Mouse (Mus musculus): Measurements from ENCODE around the gene Dgki.

Gene Dgki

DNA sequence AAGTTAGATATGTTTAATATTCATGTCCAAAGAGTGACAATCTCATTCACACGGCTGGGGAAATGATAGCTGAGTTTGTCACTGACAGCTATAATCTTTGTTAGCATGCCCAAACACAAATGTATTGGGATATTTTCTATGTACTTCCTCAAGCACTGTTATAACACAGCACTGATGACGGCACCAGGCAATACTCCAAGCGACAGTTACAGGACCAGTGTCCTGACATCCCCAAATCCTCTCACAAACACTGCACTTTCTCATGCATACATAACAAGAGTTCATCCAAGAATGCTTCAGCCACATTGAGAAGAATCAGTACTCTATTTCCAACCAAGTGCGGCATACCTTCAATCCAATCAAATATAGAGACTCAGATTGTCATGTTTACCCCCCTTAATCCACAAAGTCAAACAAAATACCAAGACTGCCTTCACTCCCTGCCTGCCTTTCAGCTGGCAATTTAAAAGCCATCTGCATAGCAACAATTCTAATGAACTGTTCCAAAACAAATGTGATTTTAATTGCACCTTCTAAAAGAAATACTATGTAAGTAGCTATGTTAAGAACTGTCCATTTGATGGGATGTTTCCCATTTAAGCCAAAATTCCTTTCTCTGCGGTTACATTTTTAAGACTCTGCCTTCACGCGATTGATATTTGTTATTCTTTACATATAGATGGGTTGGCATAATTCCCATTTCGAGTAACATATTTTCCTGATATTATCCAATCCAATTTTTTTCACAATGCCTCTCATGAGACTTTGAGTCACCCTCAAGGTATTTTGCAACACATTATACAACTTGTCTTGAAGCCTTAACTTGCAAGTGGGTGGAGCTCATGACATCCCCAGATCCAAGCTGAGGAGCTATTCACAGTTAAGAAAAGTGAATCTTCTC lies 273.4 kb downstream of the Dgki start:
- DNase-seq (ENCODE audit: low read depth, low spot score), result no peak

DNA sequence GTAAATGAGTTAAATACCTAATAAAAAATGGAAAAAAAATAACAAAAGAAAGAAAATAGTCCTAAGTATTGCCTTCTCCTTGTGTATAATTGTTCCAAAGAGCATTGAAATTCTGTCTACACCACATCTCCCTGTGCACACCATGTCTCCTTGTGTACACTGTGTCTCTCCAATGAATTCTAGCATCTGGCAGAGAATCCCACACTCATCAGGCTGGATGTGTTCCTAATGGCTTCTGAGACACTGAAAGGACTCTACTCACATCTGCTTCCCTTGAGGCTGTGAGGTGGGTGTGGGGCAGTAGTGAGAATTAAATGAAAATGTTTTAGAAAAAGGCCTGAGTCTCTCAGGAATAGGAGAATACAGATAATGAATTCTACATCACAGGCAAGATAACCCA lies 283.9 kb downstream of the Dgki start:
- DNase-seq (ENCODE audit: low read depth, low spot score), result peak; percentile 10

DNA sequence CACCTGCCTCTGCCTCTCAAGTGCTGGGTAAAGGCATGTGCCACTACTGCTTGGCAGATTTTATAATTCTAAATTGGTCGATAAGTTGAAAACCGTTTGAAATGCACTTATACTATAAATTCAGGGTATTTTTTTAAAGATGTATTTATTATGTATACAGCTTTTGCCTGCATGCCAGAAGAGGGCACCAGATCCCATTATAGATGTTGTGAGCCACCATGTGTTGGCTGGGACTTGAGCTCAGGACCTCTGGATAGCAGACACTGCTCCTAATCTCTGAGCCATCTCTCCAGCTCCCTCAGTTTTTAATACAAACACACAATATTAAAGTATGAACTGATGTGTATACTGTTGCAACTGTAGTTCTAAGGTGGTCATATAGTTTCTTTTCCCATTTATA lies 288.4 kb downstream of the Dgki start:
- DNase-seq (ENCODE audit: low read depth, low spot score), result no peak

DNA sequence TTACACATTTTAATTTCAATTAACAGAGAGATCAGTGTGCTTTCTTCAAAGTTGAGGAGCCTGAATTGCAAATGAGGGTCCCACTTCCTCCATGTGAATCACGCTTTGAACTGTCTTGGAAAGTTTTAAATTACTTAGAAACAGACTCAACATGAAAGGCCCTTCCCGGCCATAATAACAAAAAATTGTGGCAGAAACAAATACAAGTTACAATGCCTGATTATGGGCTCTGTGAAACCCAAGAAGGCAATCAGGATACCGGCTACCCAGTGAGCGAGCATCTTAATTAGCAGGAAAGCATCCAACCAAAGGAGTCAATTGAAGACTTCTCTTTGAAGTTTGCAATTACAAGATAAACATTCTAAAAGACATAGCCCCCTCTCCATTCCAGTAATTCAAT lies 292.4 kb downstream of the Dgki start:
- no peak for DNase-seq (ENCODE audit: low read depth, low spot score)

DNA sequence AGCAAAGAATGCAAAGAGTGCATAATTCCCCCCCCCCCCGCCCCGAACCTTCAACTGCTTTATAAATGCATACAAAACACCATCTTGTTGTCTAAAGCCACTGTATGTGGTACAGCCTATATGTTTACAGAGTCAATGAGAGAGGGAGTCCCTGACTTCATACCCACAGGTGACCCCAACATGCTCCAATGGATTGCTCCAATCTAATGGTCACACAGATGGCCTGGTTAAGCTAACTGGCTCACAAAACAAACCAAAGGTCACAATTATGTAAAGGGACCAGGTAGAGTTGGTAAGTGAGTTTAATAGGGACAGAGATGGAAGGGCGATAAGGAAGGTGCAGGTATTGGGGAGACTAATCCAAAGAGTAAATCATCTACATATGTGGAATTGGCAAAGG lies 295.1 kb downstream of the Dgki start:
- no peak for DNase-seq (ENCODE audit: low read depth, low spot score)

DNA sequence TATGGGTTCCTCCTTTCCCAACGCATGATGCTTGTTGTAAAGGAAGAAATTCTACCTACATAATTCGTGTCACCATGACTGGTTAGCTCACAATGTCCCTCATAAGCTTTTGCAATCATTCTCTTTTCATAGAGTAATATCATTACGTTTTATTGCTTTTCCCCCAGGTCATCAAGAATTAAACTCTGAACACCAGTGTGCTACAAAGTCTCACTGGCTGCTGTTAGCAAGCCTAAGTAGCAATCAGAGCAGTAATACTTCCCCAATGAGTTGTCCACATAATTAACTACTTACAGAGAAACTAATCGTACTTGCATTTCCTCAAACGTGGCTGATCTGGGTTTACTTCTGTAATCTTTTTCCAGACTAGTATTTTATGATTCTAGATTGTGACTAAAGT lies 296.7 kb downstream of the Dgki start:
- DNase-seq (ENCODE audit: low read depth, low spot score), result no peak

DNA sequence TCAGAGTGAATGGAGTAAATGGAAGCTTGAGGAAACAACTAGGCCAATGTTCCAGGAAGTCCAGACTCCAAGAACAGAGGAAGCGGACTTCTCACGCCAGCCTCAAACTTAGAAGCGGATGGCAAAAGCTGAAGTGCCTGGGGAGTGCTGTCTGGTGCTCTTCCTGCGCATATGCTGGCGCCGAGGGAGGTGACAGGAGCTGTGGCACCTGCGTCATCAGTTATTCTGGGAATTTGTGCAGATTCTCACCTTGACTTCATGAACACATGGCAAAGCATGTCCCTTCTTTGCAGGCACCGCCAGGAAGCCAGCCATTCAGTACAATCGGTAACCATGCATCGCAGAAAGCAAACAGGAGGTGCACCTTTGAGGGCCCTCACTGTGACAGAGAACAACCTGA lies 301.0 kb downstream of the Dgki start:
- no peak for DNase-seq (ENCODE audit: low read depth, low spot score)

DNA sequence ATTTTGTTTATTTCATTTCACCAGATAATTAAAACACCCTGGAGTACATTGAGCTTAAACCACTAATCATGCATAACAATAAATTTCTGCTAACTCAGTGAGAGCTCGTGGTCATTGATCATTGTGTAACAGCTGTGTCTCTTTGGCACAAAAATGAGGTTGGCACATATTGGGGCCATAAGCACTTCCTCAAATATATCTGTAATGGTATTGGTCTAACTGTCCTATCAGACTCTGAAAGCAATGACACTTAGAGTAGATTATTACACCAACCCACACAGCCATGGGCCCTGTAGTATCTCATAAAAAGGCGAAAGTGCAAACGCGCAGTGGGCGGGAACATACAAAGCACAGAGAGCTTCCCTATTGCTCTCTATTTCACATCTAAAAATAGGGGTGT lies 305.7 kb downstream of the Dgki start:
- DNase-seq (ENCODE audit: low read depth, low spot score), result no peak

DNA sequence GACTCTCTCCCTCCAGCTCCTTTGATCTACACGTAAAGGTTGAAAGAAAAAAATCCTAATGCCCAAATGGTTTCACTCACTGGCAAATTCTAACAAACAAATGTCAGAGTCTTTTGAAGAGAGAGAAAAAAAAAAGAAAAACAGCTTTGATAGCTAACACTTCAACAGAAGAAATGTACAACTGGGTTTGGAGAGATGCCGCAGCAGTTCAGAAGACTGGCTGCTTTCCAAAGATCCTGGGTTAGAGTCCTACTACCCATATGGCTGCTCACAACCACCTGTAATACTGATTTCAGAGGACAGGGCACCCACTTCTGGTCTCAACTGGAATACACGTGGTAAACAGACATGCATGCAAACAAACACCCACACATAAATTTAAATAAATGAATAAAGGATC lies 309.8 kb downstream of the Dgki start:
- no peak for DNase-seq (ENCODE audit: low read depth, low spot score)

DNA sequence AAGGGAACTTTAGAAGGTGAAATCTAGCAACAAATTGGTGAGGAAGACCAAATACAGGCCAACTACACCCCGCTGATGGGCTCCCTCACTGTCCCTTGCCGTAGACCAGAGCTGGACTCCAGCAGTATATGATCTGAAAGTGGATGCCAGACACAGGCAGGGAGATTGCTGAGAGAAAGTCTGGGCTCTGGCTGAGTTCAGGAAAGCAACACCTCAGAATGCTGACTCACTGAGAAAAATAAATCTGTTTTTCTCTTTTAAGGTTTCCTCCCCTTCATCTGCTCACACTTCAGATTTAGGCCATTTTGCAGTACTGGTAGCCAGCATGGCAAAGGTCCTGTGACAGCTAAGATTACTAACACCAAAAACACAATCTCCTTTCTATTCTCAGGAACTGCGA lies 311.2 kb downstream of the Dgki start:
- DNase-seq (ENCODE audit: low read depth, low spot score), result no peak

DNA sequence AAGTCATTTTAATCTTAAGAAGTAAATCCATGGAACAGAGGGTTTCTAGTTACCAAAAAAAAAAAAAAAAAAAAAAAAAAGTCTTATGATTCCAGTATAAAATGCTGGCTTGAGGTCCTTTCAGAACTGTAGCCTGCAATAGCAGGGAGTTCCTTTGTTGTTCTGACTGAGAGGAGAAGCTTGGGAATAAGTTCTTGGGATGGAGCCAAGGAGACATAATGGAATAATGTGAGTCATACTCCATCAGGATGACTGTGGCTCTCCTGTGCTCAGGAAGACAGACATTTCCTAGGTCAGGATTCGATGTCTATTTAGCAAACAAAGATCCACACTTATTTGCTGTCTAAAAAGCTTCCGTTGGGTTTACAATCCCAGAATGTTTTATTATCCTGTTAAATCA lies 318.3 kb downstream of the Dgki start:
- DNase-seq (ENCODE audit: low read depth, low spot score), result peak; percentile 57

DNA sequence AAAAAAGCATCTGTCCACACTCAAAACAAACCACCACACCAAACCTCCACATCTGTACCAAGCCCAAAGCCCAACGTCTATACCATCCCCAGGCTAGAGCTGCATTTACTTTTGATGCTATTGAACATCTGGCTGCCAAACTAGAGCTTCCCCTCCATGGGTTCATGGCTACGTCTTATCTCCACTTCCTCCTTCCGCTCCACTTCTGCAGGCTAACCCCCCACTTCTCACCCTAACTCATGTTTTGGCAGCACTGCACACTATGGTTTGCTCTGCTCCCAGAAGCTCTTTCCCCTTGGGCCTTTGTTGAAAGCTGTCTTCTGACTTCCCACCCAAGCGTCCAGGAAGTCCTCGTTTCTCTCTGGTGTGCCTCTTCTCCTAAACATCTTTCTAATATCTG lies 319.5 kb downstream of the Dgki start:
- DNase-seq (ENCODE audit: low read depth, low spot score), result no peak

DNA sequence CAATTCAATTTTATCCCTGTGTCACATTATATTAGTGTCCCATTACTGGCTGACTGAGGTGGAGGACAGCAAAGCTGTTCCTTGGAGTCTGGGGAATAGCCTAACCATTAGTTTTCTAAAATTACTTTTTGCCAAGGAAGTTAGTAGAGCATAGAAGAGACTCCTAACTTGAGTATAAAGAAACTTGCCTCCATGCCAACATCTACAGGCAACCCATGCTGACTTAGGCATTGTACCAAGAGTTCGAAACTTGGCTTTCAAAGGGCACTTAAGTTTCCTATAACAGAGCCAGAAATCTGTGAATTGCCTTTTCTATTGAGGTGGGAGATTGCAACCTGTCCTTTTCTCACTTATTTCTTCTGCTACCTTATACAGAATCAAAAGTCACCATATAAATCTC lies 321.8 kb downstream of the Dgki start:
- DNase-seq (ENCODE audit: low read depth, low spot score), result no peak

DNA sequence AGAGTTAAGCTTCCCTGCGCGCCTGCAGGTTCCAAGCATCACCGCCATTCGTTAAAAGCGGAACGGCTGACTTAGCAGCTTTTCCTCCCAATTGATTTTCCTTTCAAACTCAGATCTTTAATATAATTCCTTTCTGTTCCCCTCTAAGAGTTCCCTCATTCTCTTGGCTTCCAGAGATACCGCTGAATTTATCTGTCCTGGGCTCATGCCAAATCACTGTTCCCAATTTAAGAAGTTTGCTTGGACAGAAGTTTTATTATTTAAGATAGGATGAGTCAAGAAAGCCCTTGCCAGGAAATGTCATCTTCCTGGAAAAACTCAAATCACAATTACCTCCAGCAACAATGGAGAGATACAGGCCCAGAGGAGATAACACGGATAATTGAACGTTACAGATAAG lies 326.9 kb downstream of the Dgki start:
- no peak for DNase-seq (ENCODE audit: low read depth, low spot score)

DNA sequence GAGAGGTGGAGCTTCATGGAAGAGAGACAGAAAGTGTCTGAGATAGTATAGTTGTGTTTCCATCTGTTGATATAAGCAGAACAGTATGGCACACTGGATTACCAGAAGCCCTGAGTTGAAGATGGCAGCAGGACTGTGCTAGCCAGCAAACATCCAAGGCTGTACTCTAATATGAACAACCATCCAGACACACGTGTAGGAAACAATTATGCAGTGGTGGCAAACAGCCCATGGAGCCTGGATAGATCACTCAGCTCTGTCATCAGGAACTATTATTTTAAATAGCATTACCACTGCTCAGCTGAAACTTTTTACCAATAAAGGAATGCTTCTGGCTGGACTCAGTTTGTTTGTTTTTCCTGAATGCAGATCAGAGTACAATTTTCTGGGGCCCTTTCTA lies 327.5 kb downstream of the Dgki start:
- DNase-seq (ENCODE audit: low read depth, low spot score), result no peak

DNA sequence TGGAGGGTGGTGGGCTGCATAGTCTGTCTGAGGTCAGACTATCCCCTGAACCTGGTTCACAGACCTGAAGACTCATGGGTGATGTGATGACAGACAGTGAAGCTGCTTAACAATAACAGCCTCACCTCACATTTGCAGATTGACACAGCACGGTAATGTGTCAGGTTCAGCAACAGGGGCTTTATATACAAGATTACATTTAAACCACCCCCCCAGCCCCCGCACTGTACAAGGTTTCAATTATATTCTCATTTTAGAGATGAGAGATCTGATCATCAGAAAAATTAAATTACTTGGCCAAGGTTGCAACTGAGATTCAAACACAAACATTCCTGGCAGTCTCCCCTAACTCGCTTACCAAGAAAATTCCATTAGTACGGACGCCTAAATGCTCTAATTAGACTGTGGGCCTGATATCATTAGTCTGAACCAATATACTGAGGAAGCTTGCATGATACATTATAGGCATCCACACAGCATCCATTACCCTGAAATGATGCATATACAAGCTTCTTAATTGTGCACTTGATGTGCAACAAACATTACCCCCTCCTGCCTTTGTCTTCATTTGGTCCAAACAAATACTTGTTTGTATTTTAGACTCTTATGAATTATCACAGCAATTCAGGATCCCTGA lies 330.6 kb downstream of the Dgki start:
- DNase-seq (ENCODE audit: low read depth, low spot score), result no peak

DNA sequence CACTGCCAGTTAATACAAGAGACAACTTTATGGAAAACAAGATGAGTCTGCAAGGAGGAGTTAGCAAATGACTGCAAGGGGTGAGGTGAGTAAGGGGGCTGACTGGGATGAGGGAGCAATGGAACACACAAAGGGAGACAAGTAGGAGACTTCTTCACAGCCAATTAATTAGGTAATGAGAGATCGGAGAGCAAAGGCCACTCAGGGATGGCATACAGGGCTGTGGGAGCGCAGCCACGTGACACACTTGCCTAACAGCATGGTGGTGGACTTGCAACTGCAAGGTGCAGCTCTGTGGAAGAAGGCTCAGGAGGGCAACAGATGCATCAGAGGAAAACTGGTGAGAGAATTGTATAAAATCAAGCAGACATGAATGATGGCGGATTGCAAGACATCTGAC lies 339.3 kb downstream of the Dgki start:
- no peak for DNase-seq (ENCODE audit: low read depth, low spot score)

DNA sequence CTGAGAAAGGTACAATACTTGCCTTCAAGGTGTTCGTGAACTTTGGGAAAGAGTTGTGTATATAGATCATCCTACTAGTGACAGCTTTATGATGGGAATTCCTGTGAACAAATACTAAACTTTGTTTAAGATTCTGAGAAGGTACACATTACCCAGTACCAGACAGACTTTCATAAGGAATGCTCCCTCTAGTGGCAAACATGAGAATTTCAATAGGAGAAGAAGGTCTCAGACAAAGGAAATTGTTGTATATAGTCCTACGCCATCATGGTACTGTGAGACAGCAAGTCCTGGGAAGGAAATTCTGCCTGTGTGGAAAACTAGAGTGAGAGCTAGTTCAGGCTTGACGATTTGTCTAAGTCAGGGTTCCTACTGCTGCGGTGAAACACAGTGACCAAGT lies 344.7 kb downstream of the Dgki start:
- no peak for DNase-seq (ENCODE audit: low read depth, low spot score)

DNA sequence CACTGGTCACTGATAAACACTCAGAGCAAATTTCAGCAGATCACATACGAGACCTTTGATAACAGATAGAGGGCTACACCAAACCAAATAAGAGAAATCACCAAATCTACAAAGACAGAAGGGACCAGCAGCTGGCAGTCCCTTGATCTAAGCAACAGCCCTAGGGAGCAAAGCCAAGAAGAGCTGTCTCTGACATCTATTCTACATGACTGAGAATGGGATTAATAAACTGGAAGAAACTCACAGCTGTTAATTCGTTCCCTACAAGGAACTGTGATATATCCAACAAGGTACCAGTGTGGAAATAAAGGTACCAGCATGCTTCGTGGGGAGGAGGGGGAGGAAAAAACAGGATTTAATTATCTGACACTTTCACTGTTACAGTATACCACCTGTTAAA lies 349.3 kb downstream of the Dgki start:
- no peak for DNase-seq (ENCODE audit: low read depth, low spot score)

DNA sequence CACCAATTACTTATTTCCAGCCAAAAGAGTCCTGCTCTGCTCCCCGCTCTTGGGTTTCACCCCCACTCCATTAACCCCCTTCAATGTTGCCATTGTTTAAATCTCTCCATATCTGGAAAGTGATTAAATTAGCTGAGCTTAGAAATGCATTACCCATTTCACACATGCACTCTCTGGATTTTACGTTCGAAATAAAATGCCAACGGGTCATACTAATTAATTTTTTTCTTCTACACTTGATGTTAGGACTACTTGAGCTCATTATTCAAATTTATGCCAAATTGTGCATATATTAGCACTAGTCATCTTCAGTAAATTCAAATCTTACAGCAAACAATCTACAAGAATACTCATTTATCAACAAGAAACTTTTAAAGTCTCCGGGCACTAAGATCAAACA lies 352.1 kb downstream of the Dgki start:
- no peak for DNase-seq (ENCODE audit: low read depth, low spot score)

DNA sequence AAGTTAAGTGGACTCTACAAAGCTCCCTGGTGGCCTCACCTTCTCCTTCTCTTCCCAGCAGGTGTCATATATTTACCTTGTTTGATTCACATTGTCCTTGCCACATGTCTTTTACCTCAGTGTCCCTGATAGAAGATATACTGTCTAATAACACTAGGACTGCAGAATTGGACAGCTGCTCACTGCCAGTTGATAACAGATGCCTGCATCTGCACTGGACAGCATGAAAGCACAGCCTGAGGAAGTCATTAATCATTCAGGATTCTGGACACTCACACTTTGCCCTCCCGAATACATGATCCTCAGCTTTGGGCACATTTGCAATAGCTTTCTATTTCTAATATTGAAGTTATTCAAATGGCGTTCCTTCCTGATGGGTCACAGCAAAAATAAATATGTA lies 362.5 kb downstream of the Dgki start:
- DNase-seq (ENCODE audit: low read depth, low spot score), result no peak

DNA sequence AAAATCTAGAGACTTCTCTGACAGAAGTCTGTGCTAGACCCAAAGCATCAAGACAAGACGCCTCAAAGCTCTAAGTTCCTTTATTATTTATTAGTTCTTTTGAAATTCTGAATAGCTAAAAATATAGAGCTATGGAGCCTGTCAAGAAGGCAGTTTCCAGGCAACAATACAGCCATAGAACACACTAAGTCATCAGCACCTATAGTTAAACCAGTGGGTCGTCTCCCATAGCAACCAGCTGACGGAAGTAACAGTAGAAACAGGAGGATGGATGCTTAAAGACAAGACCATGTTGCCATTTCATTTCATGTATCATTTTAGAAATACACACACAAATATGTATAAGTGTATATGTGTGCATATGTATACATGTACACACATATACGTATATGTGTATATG lies 363.2 kb downstream of the Dgki start:
- DNase-seq (ENCODE audit: low read depth, low spot score), result no peak

DNA sequence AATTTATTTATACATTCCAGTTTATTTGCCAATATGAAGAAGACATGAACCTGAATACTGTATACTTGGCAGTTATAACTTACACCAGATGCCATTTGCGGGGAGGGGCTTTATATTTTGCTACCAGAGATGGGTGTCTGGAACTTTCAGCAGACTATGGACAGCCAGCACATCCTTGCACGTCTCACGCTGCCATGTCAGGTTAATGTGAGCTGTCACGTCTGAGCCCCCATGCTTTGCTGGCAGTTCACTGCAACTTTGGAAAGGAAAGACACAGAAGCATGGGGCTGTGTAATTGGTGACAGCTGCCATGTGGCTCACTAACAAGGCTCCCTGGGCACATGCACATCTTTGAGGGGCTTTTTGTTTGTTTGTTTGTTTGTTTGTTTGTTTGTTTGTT lies 368.5 kb downstream of the Dgki start:
- DNase-seq (ENCODE audit: low read depth, low spot score), result no peak

DNA sequence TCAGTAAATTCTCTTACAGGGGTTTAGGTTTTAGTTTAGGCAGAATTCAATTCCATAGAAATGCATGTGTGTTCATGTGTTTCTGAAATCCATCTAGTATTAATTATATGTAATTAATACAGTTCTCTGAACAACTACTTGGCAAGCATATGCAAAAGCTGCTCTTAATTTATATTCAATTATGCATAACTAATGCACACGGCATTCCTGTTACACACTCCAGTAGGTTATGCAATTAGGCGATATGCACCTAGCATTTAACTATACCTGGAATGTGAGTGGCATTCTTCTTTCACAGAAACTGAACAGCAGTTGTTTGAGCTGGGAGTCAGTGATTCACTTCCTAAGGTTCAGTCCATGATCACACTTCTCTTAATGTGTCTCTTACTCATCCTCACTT lies 370.2 kb downstream of the Dgki start:
- no peak for DNase-seq (ENCODE audit: low read depth, low spot score)
